Mouse (Mus musculus) kidney, embryonic 15.5 days (tissue): Measurements from ENCODE around the gene Cyp2j13. TPM values are rescaled to one million over a fixed set of nuclear protein-coding genes. Genes with fewer than 3 reads are reported as not detected.
A peak's percentile ranks its signal among the peaks of the same experiment; 100 is the strongest.
"Not testable (repeated sequence)": the region's sequence is repeated elsewhere in the genome, so short reads cannot be mapped to it uniquely, and the experiment has no call there.

Experiments used
- ATAC-seq: fragments of 200-750 bp; cut with Nextera tagmentation; replicated peaks from 2 replicates; pipeline ENCODE4 v1.8.0; 2017; ENCODE audit warnings: moderate TSS enrichment; ENCODE audit not compliant: low FRiP score
- H3K27ac ChIP-seq: fragments of 300-500 bp; sonication (generic); 2 replicates; pipeline ENCODE4 v1.5.1; 2015; ENCODE audit warnings: mild to moderate bottlenecking, inconsistent platforms
- H3K27me3 ChIP-seq: fragments of 300-500 bp; sonication (generic); 2 replicates; pipeline ENCODE4 v1.6.1; 2015; ENCODE audit warnings: inconsistent platforms
- H3K36me3 ChIP-seq: fragments of 300-500 bp; sonication (generic); 2 replicates; pipeline ENCODE4 v1.6.1; 2015; ENCODE audit warnings: inconsistent platforms
- H3K4me1 ChIP-seq: fragments of 300-500 bp; sonication (generic); 2 replicates; pipeline ENCODE4 v1.6.1; 2015; ENCODE audit warnings: inconsistent platforms
- H3K4me2 ChIP-seq: fragments of 300-500 bp; sonication (generic); 2 replicates; pipeline ENCODE4 v1.6.1; 2015; ENCODE audit warnings: moderate library complexity, mild to moderate bottlenecking, inconsistent platforms
- H3K4me3 ChIP-seq: fragments of 300-500 bp; sonication (generic); replicated peaks from 2 replicates; pipeline ENCODE4 v1.5.1; 2015; ENCODE audit warnings: mild to moderate bottlenecking, inconsistent platforms
- H3K9ac ChIP-seq: fragments of 300-500 bp; sonication (generic); 2 replicates; pipeline ENCODE4 v1.6.1; 2015; ENCODE audit warnings: mild to moderate bottlenecking, inconsistent platforms
- H3K9me3 ChIP-seq: fragments of 300-500 bp; sonication (generic); replicated peaks from 2 replicates; pipeline ENCODE4 v1.6.1; 2016; ENCODE audit warnings: inconsistent platforms
- WGBS: fragments of 180-500 bp; shearing (Covaris S2); methylation state at CpG from one replicate; pipeline ENCODE4 v1.1.7; 2015; ENCODE audit warnings: mixed read lengths; 5-methylcytosine and 5-hydroxymethylcytosine counted together
- polyA plus RNA-seq: library from polyadenylated mRNA; unstranded; fragments of >200 nt; fragmentation: Nextera tagmentation; extraction: Ambion mirVana; gene quantifications from 2 replicates; pipeline ENCODE4 v1.2.1, GENCODE M21; 2015

The Cyp2j13 gene
- 2.8 and 3.5 TPM in 2 replicates for polyA plus RNA-seq

DNA sequence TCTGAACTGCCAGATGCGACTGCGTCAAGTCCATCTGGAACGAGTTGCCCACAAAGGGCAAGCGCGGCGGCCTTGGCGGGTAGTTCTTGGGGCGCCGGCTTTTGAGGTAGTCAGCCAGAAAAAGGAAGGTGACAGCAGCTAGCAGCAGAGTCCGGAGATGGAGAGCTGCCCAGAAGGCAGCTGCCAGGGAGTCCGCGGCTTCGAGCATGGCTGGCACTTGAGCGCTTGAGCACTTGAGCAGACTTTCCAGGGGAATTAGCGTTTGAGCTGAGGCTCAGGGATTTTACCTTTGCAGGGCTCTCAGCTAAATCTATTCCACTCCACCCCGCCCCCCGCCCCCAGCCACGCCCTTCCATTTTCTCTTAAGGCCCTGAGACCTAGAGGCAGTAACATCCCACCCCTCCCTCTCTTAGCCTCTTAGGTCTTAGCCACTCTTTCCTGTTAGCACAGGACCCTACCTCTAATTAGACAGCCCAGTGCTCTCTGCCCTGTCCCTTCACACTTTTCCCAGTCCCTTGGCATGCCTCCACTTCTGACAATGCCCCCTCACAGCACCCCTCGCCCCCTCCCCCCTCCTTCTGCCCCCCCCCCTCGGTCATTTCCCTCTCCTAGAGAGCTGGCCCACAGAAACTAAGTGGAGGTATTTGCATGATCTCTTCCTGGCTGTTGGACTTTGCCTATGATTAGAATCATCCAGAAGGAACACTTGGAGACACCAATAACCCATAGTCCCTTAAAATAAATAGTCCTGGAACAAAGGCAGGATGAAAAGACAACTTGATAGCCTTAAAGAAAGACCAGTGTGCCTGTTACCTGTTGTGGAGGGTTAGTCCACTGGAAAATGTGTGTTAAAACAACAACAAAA, at the start of gene Cyp2j13:
TSS of gene Cyp2j13 (minus strand) at position 286 of the 865 bp plus-strand sequence.
- 0 out of 2 replicates have a peak, but pooled peaks have one; percentile 56 for ATAC-seq
- no peak within 1 kb of the TSS for H3K9ac ChIP-seq
- no peak within 1 kb of the TSS for H3K27ac ChIP-seq
- H3K4me2 ChIP-seq: peak within 1 kb of the TSS; percentile 55
- no peaks in the 10 kb centered on the region for H3K9me3 ChIP-seq
- peak within 1 kb of the TSS; percentile 28 for H3K4me3 ChIP-seq
- peaks cover 3% of the 10 kb centered on the region; the same call in 1 of the 2 replicates for H3K4me1 ChIP-seq
- no peaks in the 10 kb centered on the region for H3K36me3 ChIP-seq
- no peaks in the 10 kb centered on the region for H3K27me3 ChIP-seq
- WGBS: 8% methylated on average over 20 of the region's 20 CpGs

DNA sequence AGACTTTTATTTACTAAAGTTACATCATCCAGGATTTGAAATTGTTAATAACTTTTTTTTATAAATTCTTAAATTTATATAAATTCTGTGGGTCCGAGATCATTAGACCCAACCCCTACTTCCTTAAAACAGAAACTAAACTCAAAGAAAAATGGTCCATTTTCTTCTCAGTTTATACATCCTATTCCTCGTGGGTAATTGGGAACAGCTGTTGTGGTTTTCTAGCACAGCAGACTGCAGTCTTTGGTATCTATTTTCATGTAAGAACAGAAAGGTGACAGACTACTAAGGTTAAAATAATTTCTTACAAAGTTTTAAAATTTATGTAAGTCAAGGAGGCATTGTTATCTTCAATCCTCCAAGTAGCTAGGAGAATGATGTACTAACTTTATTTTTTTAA, 19.5 kb upstream of the Cyp2j13 start:
- ATAC-seq: no peak
- no peaks in the 10 kb centered on the region for H3K36me3 ChIP-seq
- WGBS: 55% methylated on average over 2 of the region's 2 CpGs

DNA sequence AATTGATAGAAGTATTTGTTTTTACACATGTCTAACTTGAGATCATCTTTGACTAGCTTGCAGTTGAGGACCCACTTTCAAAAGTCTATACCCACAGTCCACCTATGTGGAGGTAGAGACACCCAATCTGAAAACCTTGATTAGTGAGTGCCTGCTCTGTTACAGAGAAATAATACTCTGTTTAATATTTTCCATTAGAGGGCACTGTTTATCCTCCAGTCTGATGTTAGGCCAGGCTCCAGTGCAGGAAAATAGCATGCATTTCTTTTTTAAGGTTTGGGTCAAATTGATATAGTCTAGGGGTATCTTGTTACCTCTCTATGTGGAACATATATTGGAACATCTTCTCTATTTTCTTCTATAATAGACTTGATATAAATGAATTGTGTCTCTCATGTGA, 14.5 kb upstream of the Cyp2j13 start:
- Histone ChIP-seq H3K27ac (no peak overlapping the region), H3K4me3 (no peak overlapping the region), H3K36me3 (no peaks in the 10 kb centered on the region), H3K9ac (no peak overlapping the region), H3K9me3 (no peaks in the 10 kb centered on the region), H3K4me1 (no peaks in the 10 kb centered on the region), H3K4me2 (no peak overlapping the region), H3K27me3 (no peaks in the 10 kb centered on the region)
- ATAC-seq: 0 out of 2 replicates have a peak, but pooled peaks have one; percentile 43

More for the DNA sequence above, 19.5 kb upstream of the Cyp2j13 start:
- Histone ChIP-seq H3K9ac (no peak overlapping the region), H3K4me2 (no peak overlapping the region), H3K4me1 (no peaks in the 10 kb centered on the region), H3K9me3 (no peaks in the 10 kb centered on the region), H3K27me3 (no peaks in the 10 kb centered on the region), H3K4me3 (no peak overlapping the region), H3K27ac (no peak overlapping the region)

DNA sequence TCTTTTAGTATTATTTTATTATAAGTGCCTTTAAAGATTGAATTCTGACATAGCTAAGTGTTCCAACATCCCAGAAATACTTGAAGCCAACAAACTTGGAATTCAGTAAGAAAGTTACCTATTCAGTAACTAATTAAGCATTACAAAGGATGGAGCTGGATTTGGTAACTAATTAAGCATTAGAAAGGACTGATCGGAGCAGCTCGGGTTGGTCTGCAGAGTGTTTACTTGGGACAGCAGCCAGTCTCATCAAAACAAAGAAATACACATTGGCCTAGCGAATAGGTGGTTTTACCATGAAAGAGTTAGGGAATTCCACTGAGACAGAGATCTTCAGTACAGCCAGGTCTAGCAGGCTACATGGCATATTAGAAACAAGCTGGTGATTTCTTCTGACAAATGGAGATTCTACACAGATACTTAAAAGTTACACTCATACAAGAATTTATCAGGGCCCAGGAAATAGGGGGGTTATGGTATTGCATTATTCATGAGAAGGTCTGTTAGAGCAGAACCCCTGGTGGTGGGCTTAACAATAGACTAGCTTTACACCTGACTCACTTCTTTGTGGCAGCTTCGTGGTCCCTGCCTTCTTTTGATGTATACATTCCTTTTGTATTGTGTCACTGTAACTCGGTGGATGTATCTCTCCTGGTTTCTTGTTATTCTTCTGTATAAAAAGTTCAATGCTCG, 12.2 kb upstream of the Cyp2j13 start:
- H3K27me3 ChIP-seq, ATAC-seq, H3K4me3 ChIP-seq, H3K9ac ChIP-seq, H3K9me3 ChIP-seq, H3K4me2 ChIP-seq, H3K36me3 ChIP-seq, H3K4me1 ChIP-seq, H3K27ac ChIP-seq: not testable (repeated sequence)
- 64% methylated on average over 6 of the region's 6 CpGs for whole genome bisulfite sequencing

DNA sequence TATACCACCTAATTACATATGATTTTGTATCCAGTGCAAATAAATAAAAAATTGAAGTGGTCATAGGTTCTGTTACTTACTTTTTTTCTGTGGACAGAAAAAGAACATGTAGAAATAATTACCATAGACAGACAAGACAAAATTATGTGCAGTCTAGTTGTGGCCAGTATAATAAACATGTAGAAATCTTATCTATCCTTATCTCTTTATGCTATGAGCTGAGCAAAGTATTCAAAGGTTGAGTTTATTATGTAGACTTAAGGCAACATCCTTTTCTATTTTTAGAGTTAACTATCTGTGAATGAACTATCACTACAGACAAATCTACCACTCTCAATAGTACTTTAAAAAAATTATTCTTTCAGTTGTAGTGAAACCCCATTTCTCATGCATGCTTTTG, 962 bp upstream of the Cyp2j13 start:
- Histone ChIP-seq H3K27me3 (no peaks in the 10 kb centered on the region), H3K27ac (no peak overlapping the region), H3K4me3 (no peak overlapping the region), H3K4me2 (no peak overlapping the region), H3K36me3 (no peaks in the 10 kb centered on the region), H3K9ac (no peak overlapping the region), H3K4me1 (peaks cover 3% of the 10 kb centered on the region; the same call in 1 of the 2 replicates), H3K9me3 (no peaks in the 10 kb centered on the region)
- no peak for ATAC-seq

DNA sequence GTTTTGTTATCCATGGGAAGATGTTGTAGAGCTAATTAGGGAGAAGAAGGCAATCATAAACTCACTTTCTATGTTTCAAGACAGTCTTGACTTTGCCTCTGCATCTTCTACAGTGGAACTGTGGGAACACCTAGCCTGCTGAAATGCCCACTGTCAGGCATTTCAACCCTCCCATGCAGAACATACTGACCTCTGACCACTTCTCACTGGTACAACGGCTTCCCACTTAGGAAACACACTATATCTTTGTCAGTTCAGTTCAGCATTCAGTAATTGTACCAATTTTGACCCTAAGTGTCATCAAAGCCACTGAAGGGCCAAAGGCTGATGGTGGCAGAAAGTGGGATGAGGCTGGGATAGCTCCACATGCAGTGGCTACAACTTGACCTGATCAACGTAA, 15.3 kb downstream of the Cyp2j13 start:
- H3K9ac ChIP-seq: no peak overlapping the region
- H3K4me3 ChIP-seq: no peak overlapping the region
- no peaks in the 10 kb centered on the region for H3K36me3 ChIP-seq
- 61% methylated on average over 2 of the region's 2 CpGs for WGBS
- no peaks in the 10 kb centered on the region for H3K9me3 ChIP-seq
- no peak overlapping the region for H3K4me2 ChIP-seq
- no peak for ATAC-seq
- H3K4me1 ChIP-seq: no peaks in the 10 kb centered on the region
- H3K27me3 ChIP-seq: no peaks in the 10 kb centered on the region
- no peak overlapping the region for H3K27ac ChIP-seq

DNA sequence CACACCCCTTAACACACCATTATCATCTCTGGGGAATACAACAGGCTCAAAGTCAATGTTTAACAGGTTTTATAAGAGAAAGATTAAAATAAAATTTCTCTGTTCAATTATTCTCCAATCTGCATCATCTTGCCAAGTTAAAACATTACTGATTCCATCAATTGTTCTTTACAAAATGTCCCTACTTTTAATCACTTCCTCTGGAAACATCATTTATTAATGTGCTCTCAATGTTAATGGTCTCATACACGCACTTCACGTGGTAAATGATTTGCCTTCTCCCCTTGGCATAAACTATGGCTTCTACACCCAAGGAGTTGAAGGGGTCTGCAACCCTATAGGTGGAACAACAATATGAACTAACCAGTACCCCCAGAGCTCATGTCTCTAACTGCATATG, 17.2 kb downstream of the Cyp2j13 start:
- Histone ChIP-seq H3K9ac (no peak overlapping the region), H3K4me3 (no peak overlapping the region), H3K27me3 (no peaks in the 10 kb centered on the region), H3K4me1 (no peaks in the 10 kb centered on the region), H3K27ac (no peak overlapping the region), H3K9me3 (no peaks in the 10 kb centered on the region), H3K4me2 (no peak overlapping the region), H3K36me3 (no peaks in the 10 kb centered on the region)
- 83% methylated on average over 2 of the region's 2 CpGs for WGBS
- no peak for ATAC-seq

DNA sequence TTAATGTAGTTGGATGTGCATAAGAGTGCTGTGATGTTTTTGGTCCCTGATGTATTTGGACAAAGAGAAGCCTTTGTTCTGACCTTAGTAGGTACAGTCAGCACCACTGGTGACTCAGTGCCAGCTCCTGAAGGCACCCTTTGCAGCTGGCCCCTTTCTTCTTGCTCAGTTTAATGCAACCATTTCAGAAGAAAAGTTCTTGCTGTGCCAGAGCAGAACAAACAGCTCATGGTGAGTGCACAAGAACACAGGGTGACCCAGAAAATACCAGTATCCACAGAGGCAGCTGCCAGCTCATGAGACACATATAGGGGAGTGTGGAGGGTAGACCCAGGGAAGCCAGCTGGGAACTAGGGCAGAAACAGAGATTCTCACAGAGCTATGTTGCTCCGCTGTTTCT, 48.9 kb downstream of the Cyp2j13 start:
- H3K4me2 ChIP-seq: no peak overlapping the region

DNA sequence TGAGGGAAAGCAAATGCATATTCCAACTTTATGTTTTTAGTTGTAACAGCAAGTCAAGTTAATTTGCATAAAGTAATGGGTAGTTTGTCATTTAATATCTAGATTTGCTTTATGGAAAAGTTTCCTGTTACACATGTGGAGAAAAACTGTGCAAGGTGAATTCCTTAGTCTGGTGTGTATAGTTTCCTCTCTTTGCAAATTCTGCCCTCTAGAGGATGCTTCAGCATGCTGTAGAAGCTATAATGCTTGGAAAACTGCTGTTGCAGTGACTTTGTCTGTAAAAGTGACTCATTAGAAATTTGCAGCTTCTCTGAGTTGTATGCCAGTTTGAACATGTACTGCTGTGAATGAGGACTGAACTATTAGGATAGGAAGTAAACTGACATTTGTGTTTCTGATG, 54.5 kb downstream of the Cyp2j13 start:
- no peak overlapping the region for H3K9ac ChIP-seq
- no peak overlapping the region for H3K4me2 ChIP-seq
- no peaks in the 10 kb centered on the region for H3K27me3 ChIP-seq
- H3K36me3 ChIP-seq: peaks cover 21% of the 10 kb centered on the region
- ATAC-seq: no peak
- no peaks in the 10 kb centered on the region for H3K9me3 ChIP-seq
- no peak overlapping the region for H3K4me3 ChIP-seq
- H3K4me1 ChIP-seq: no peaks in the 10 kb centered on the region
- no peak overlapping the region for H3K27ac ChIP-seq

More for the DNA sequence above, 48.9 kb downstream of the Cyp2j13 start:
- peaks cover 4% of the 10 kb centered on the region for H3K36me3 ChIP-seq
- no peaks in the 10 kb centered on the region for H3K9me3 ChIP-seq
- no peak overlapping the region for H3K27ac ChIP-seq
- ATAC-seq: no peak
- no peaks in the 10 kb centered on the region for H3K4me1 ChIP-seq
- WGBS: 85% methylated on average over 1 of the region's 1 CpGs
- no peak overlapping the region for H3K9ac ChIP-seq
- H3K27me3 ChIP-seq: no peaks in the 10 kb centered on the region
- no peak overlapping the region for H3K4me3 ChIP-seq

DNA sequence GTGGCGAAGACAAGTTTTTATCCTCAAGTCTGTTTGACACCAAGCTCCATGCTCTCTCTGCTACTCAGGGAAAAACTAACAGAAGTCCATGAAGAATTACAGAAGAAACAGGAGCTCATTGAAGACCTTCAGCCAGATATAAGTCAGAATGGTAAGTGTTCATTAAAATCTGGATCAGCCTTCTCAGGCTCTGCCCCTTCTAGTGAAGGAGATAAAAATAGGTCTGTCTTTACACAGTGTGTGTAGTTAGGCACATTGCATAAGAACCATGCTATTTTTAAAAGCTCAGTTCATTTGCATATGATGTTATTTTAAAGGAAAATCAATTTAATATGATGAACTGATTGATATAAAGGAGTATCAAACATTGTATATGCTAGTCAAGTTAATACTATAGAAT, 60.5 kb downstream of the Cyp2j13 start:
- Histone ChIP-seq H3K4me3 (no peak overlapping the region), H3K4me1 (no peaks in the 10 kb centered on the region), H3K9ac (no peak overlapping the region), H3K36me3 (peaks cover 21% of the 10 kb centered on the region), H3K4me2 (no peak overlapping the region), H3K9me3 (no peaks in the 10 kb centered on the region), H3K27ac (no peak overlapping the region), H3K27me3 (no peaks in the 10 kb centered on the region)
- 98% methylated on average over 1 of the region's 1 CpGs for WGBS
- ATAC-seq: no peak

DNA sequence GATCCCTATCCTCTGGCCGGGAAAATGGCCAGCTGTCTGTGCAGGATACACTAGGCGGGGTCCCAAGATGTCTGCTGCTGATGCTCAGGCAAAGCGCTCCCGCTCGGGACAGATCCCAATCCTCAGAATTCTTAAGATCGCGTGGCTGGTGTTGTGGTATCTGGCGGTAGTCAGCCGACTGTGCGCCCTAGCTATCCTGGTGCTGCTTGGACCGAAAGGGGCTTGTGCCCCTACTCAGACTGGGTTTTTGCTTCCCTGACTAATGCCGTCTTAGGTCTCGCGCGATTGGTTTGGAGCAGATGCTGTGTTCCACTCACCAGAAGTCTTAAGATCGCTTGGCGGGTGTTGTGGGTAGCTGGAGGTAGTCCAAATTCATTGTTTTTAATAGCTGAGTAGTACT, 95.1 kb downstream of the Cyp2j13 start:
- not testable (repeated sequence) for H3K4me2 ChIP-seq, H3K27ac ChIP-seq, H3K27me3 ChIP-seq, H3K4me1 ChIP-seq, ATAC-seq, H3K36me3 ChIP-seq, H3K9ac ChIP-seq, H3K9me3 ChIP-seq, H3K4me3 ChIP-seq
- WGBS: 96% methylated on average over 17 of the region's 17 CpGs
